Mouse (Mus musculus) bone marrow, adult 2 months (tissue): ENCODE measurements around the gene 2310022B05Rik. TPM values are rescaled to one million over a fixed set of nuclear protein-coding genes. Genes with fewer than 3 reads are reported as not detected.

Experiments
- H3K27ac ChIP-seq: fragments of 200-500 bp; 2 replicates; pipeline ENCODE4 v1.5.1; 2012; ENCODE audit warnings: low read depth, mild to moderate bottlenecking, control low read depth, inconsistent platforms, low read length; ENCODE audit not compliant: control insufficient read depth, poor library complexity, insufficient read depth
- H3K4me1 ChIP-seq: fragments of 200-500 bp; 2 replicates; pipeline ENCODE4 v1.6.1; 2011; ENCODE audit warnings: low read length; ENCODE audit not compliant: control insufficient read depth, insufficient read depth
- H3K4me3 ChIP-seq: fragments of 200-500 bp; replicated peaks from 2 replicates; pipeline ENCODE3; 2011; ENCODE audit warnings: mild to moderate bottlenecking, low read depth, low read length, control low read depth; ENCODE audit not compliant: control insufficient read depth
- CTCF ChIP-seq: fragments of 200-500 bp; IDR thresholded peaks from 2 replicates; pipeline ENCODE4 v1.5.1; 2011; ENCODE audit warnings: low read length, control low read depth; ENCODE audit not compliant: control insufficient read depth, insufficient read depth
- POLR2A ChIP-seq: fragments of 200-500 bp; IDR thresholded peaks from 2 replicates; pipeline ENCODE4 v1.6.1; 2011; ENCODE audit warnings: low read depth, mild to moderate bottlenecking, control low read depth, low read length, borderline replicate concordance; ENCODE audit not compliant: control insufficient read depth
- whole genome bisulfite sequencing: fragments of 180-500 bp; shearing (Covaris S2); methylation state at CpG from one replicate; pipeline ENCODE4 v1.1.7; 2018; 5-methylcytosine and 5-hydroxymethylcytosine counted together
- polyA plus RNA-seq: library from polyadenylated mRNA; stranded (reverse); fragments of >200 nt; gene quantifications from 2 replicates; pipeline ENCODE4 v1.2.4, GENCODE M21; 2011; ENCODE audit warnings: low replicate concordance; ENCODE audit not compliant: missing spikeins, insufficient read depth, insufficient read length

2310022B05Rik gene
- polyA plus RNA-seq: 11.0 and 16.7 TPM in 2 replicates

DNA sequence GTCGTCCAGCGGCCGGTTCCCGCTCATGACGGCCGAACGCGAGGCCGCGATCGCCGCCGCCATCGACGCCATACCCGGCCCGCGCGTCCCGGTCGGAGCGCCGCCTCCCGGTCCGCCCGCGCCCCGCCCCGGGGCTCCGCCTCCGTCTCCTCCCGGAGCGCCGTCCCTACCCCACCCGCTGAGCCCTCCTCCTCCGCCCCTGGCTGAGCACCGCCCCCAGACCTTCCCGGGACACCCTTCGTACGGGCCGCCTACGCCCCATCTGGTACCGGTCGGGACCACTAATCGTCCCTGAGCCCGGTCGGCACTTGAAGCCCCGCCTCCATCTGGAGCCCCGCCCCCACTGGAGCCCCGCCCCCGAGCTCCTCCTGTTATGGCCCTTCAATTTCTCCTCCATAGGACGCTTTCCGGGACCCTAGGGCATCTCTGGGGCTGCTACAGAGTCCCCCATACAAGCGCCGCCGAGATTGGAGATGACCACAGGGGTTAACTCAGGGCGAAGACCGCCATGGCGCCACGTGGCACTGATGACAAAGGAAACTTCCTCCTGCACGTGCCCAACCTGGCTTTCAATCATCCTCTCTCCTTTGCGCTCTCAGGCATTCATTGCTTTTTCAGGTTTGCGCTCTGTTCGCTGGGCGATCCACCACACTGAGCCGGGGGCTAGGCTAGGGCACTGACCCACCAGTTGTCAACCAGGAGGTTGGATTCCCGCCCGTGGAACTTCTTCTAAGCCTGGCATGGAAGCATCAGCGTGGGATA, at the start of gene 2310022B05Rik:
Gene 2310022B05Rik (minus strand): TSS at position 258 of the 762 bp plus-strand sequence.
- Histone ChIP-seq H3K27ac (peak within 1 kb of the TSS; percentile 13), H3K4me3 (peak within 1 kb of the TSS; percentile 73), H3K4me1 (no peaks in the 10 kb centered on the region)
- 3% methylated on average over 65 of the region's 69 CpGs for WGBS
- no peak for TF ChIP-seq CTCF
- TF ChIP-seq POLR2A: peak; percentile 68; the same call in 1 of the 2 replicates

DNA sequence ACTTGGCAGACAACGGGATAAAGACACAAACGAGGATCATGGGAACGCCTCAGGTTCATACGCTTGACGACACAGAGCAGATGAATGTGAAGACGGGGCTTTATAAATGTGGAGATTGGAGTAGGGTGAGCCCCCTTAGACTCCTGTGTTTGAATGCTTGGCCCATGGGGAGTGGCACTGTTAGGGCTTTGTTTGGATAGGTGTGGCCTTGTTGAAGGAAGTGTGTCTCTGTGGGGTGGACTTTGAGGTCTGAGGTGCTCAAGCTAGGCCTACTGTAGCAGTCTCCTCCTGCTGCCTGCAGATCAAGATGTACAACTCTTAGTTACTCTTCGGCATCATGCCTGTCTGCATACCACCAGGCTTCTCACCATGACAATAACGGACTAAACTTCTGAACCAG, 42.7 kb upstream of the 2310022B05Rik start:
- H3K4me1 ChIP-seq: peaks cover 5% of the 10 kb centered on the region
- no peak for TF ChIP-seq CTCF
- H3K4me3 ChIP-seq: no peak overlapping the region
- no peak overlapping the region for H3K27ac ChIP-seq
- WGBS: 94% methylated on average over 8 of the region's 8 CpGs

DNA sequence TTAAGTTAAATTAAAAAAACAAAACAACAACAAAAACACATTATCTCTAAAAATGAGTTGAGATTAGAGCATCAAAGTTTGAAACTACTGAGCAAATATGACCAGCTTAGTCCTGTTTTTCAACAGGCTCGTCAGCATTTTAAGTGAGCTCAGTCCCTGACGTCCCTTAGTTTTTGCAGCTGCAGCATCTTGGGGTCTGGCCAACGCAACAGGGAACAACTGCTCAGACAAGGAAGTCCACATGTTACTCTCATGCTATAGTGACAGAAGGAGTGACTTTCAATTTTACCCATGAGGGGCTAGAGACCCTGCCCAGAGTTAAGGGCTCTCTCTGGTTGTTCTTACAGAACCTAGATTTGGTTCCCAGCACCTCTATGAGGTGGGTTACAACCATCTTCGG, 41.2 kb upstream of the 2310022B05Rik start:
- 90% methylated on average over 4 of the region's 4 CpGs for WGBS
- no peak overlapping the region for H3K27ac ChIP-seq
- no peak for TF ChIP-seq POLR2A
- no peak for TF ChIP-seq CTCF
- no peak overlapping the region for H3K4me3 ChIP-seq
- H3K4me1 ChIP-seq: peaks cover 11% of the 10 kb centered on the region

DNA sequence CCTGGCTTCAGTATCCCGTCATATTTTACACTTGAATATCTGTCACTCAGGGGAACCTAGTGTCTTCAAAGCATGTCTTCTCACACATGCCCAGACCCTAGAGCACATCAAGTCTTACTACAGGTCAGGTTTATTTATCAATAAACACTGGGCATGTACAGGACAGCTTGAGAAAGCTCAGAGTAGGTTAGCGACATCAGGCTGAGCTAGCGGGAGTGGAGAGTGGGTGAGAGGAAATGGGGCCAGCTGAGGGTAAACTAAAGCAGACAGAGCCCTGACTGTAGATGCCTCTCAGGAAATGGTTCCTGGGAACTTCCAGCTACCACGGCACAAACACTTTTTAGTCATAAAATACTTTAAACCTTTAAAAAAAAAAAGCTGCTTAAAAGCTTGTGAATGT, 40.4 kb upstream of the 2310022B05Rik start:
- peaks cover 11% of the 10 kb centered on the region for H3K4me1 ChIP-seq
- no peak for TF ChIP-seq CTCF
- no peak for TF ChIP-seq POLR2A
- no peak overlapping the region for H3K27ac ChIP-seq
- H3K4me3 ChIP-seq: no peak overlapping the region
- WGBS: 84% methylated on average over 4 of the region's 4 CpGs

DNA sequence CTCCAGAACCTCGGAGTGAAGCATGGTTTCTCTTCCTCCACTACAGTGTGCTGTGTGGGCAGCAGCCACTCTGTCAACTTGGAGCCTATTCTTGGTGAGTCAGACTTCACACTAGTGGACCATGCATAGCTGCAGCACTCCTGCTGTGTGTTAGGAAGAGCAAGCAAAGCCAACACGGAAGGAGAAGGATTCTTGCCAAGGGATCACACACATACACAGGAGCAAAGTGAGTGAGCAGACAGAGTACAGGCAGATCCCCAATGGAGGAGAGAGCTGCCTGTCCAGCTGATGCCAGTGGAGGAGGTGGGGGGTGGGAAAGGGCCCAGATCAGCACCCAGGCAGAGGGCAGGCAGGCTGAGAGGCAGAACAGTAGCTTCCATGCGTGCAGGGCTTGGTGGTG, 39.0 kb upstream of the 2310022B05Rik start:
- TF ChIP-seq POLR2A (no peak), CTCF (no peak)
- H3K4me1 ChIP-seq: peaks cover 11% of the 10 kb centered on the region
- H3K4me3 ChIP-seq: no peak overlapping the region
- WGBS: 74% methylated on average over 3 of the region's 3 CpGs
- no peak overlapping the region; the same call in 1 of the 2 replicates for H3K27ac ChIP-seq

DNA sequence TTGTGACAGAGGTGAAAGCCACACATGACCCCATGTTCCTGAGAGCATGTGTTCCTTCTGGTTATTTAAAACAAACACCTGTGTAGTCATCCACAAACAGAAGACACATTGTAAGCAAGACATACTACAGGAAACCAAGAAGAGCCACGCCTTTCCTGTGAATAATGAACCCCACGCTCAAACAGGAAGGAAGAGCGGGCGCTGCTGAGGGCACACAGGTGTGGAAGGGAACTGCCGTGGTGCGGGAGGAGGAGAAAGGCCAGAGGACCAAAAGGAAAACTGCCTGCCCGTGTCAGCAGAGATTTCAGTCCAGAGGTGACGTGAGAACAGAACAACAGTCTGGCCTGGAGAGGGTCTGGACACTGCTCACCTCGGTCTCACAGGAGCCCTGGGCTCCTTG, 37.9 kb upstream of the 2310022B05Rik start:
- Histone ChIP-seq H3K4me3 (no peak overlapping the region), H3K4me1 (peaks cover 11% of the 10 kb centered on the region), H3K27ac (peak overlapping the region; percentile 83)
- 25% methylated on average over 9 of the region's 9 CpGs for WGBS
- peak; percentile 26; the same call in 1 of the 2 replicates for TF ChIP-seq CTCF
- TF ChIP-seq POLR2A: 0 out of 2 replicates have a peak, but pooled peaks have one; percentile 27

DNA sequence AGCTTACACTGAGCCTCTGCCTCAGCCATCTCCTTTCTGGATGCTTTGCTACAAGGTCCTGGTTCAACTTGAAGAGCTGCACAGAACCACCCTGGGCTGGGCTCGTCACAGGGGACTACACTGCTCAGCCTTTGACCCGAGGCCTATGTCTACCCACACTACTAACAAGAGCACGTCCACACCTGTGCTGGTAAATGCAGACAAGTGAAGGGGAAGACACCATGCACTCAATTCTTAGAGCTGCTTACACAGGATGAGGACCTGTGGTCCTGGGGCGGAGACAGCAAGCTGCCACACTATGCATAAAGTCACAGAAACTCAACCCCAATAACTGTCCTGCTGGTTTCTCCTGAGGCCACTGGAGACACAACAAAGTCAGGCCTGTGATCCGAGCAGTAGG, 37.1 kb upstream of the 2310022B05Rik start:
- TF ChIP-seq POLR2A (no peak), CTCF (no peak)
- WGBS: 83% methylated on average over 5 of the region's 5 CpGs
- peaks cover 11% of the 10 kb centered on the region for H3K4me1 ChIP-seq
- no peak overlapping the region for H3K4me3 ChIP-seq
- peak overlapping the region; percentile 70 for H3K27ac ChIP-seq

DNA sequence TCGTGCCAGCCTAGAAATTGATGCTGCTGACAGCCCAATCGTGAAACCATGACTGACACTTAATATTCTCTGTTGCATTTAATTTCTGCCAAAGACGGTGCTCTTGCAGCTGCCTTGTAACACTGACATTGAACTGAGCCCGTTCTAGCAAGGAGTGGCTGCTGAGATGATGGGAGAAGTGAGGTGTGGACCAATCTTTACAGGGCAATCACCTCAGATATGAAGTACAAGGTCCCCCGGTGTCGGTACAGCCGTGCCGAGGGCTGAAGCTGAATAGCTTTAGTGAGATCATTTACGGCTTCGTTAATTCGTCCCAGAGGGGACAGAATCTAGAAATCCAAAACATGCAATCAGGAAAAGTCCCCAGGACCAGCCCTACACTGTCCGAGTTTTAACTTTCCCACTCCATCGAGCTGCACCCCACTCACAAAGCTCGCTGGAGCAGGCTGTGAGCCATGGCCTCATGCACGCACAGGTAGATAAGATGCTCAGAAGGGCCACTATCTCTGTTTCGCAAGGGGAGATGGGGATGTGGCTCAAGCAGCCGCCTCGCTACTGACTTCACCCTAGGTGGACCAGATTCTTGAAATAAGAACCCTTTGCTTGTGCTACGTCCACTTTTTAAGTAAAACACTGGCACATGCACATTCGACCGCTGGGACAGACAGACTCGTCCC, 32.4 kb upstream of the 2310022B05Rik start:
- Histone ChIP-seq H3K27ac (no peak overlapping the region), H3K4me3 (no peak overlapping the region), H3K4me1 (peaks cover 6% of the 10 kb centered on the region)
- 88% methylated on average over 22 of the region's 22 CpGs for WGBS
- TF ChIP-seq CTCF: no peak
- no peak for TF ChIP-seq POLR2A

DNA sequence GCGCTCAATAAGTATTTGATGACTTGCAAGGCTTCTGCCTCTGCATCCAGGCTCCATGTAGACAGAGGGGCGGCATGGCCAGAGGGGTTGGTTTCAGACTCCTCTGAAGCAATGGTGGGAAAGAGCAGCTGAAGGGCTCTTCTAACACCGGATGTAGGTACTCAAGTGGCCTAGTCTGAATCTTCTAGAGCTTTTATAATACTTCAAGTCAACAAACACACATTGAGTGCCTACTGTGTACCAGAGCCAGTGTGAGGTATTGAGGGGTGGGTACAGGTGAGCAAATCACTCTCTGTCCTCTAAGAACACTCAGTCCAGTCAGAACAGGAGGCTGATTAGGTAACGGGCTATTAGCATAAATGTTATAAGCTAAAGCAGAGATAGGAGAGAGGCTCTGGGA, 28.5 kb upstream of the 2310022B05Rik start:
- H3K4me1 ChIP-seq: no peaks in the 10 kb centered on the region
- H3K4me3 ChIP-seq: no peak overlapping the region
- 90% methylated on average over 4 of the region's 4 CpGs for WGBS
- no peak for TF ChIP-seq CTCF
- TF ChIP-seq POLR2A: no peak
- H3K27ac ChIP-seq: no peak overlapping the region
